Mouse (Mus musculus): Measurements from ENCODE around the gene Tchp. TPM values are rescaled to one million over a fixed set of nuclear protein-coding genes. Genes with fewer than 3 reads are reported as not detected.

Tchp gene
- polyA plus RNA-seq, 1 experiment from 2014 or later = 14.0 TPM

- no peak overlapping the region for H3K9ac ChIP-seq (ENCODE audit: low read length)
- no peak for ATAC-seq (ENCODE audit: low read depth)
- H3K36me3 ChIP-seq (ENCODE audit: control insufficient read depth, insufficient read depth, low read length) = peaks cover 50% of the 10 kb centered on the region
- no peak overlapping the region for H3K27ac ChIP-seq (ENCODE audit: low read length)
- peaks cover 8% of the 10 kb centered on the region for H3K4me1 ChIP-seq (replicated peaks; ENCODE audit: control insufficient read depth, insufficient read depth, low read length)
- H3K4me3 ChIP-seq (ENCODE audit: low read length) = no peak overlapping the region
- no peaks in the 10 kb centered on the region for H3K9me3 ChIP-seq (ENCODE audit: control insufficient read depth, low read length)
- 91% methylated on average over 13 of the region's 13 CpGs for WGBS
- no peak overlapping the region for H3K4me2 ChIP-seq (ENCODE audit: low read depth, low read length)
- no peaks in the 10 kb centered on the region for H3K27me3 ChIP-seq (ENCODE audit: control insufficient read depth, insufficient read depth, low read depth, low read length)
These were observed 35.6 kb downstream of the Tchp start for GRCm38 (mm10) chr5:114742998-114743696.

DNA sequence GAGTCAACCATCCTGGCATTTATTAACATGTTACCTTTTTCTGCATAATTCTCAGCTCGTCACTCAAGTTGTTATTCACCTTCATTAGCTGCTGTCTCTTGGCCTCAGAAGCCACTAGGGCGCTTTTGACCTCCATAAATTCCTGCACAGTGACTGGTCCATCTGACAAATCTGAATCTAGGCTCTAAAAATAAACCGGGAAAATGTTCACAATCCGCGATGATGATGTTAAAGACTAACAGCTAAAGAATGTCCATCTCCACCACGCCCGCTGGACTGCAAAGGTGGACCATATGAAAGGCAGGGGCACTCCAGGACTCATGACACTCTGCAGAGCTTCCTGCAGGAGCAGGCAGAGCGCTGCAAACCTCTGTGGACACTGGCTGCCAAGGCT lies 36.1 kb downstream of the Tchp start:
- Histone ChIP-seq H3K4me2 (ENCODE audit: low read depth, low read length) (no peak overlapping the region), H3K4me3 (ENCODE audit: low read length) (no peak overlapping the region), H3K4me1 (replicated peaks; ENCODE audit: control insufficient read depth, insufficient read depth, low read length) (peaks cover 2% of the 10 kb centered on the region), H3K36me3 (ENCODE audit: control insufficient read depth, insufficient read depth, low read length) (peaks cover 50% of the 10 kb centered on the region), H3K27ac (ENCODE audit: low read length) (no peak overlapping the region), H3K27me3 (ENCODE audit: control insufficient read depth, insufficient read depth, low read depth, low read length) (no peaks in the 10 kb centered on the region), H3K9me3 (ENCODE audit: control insufficient read depth, low read length) (no peaks in the 10 kb centered on the region), H3K9ac (ENCODE audit: low read length) (no peak overlapping the region)
- 83% methylated on average over 8 of the region's 8 CpGs for WGBS
- ATAC-seq (ENCODE audit: low read depth) = no peak

- no peak for ATAC-seq (ENCODE audit: low read depth)
- no peaks in the 10 kb centered on the region; the same call in 1 of the 2 replicates for H3K4me1 ChIP-seq (replicated peaks; ENCODE audit: control insufficient read depth, insufficient read depth, low read length)
- no peak overlapping the region for H3K27ac ChIP-seq (ENCODE audit: low read length)
- no peak overlapping the region for H3K9ac ChIP-seq (ENCODE audit: low read length)
- H3K9me3 ChIP-seq (ENCODE audit: control insufficient read depth, low read length) = no peaks in the 10 kb centered on the region
- peaks cover 46% of the 10 kb centered on the region for H3K36me3 ChIP-seq (ENCODE audit: control insufficient read depth, insufficient read depth, low read length)
- no peak overlapping the region for H3K4me2 ChIP-seq (ENCODE audit: low read depth, low read length)
- H3K4me3 ChIP-seq (ENCODE audit: low read length) = no peak overlapping the region
- 83% methylated on average over 5 of the region's 5 CpGs for WGBS
- no peaks in the 10 kb centered on the region for H3K27me3 ChIP-seq (ENCODE audit: control insufficient read depth, insufficient read depth, low read depth, low read length)
These were observed 38.0 kb downstream of the Tchp start for GRCm38 (mm10) chr5:114745581-114745980.

GRCm38 (mm10) chr5:114746886-114747285 lies 39.3 kb downstream of the Tchp start:
- Histone ChIP-seq H3K9ac (ENCODE audit: low read length) (no peak overlapping the region), H3K4me3 (ENCODE audit: low read length) (no peak overlapping the region), H3K36me3 (ENCODE audit: control insufficient read depth, insufficient read depth, low read length) (peaks cover 41% of the 10 kb centered on the region), H3K4me2 (ENCODE audit: low read depth, low read length) (no peak overlapping the region), H3K27ac (ENCODE audit: low read length) (no peak overlapping the region), H3K27me3 (ENCODE audit: control insufficient read depth, insufficient read depth, low read depth, low read length) (no peaks in the 10 kb centered on the region), H3K4me1 (replicated peaks; ENCODE audit: control insufficient read depth, insufficient read depth, low read length) (no peaks in the 10 kb centered on the region), H3K9me3 (ENCODE audit: control insufficient read depth, low read length) (no peaks in the 10 kb centered on the region)
- ATAC-seq (ENCODE audit: low read depth) = no peak
- 84% methylated on average over 4 of the region's 4 CpGs for WGBS

DNA sequence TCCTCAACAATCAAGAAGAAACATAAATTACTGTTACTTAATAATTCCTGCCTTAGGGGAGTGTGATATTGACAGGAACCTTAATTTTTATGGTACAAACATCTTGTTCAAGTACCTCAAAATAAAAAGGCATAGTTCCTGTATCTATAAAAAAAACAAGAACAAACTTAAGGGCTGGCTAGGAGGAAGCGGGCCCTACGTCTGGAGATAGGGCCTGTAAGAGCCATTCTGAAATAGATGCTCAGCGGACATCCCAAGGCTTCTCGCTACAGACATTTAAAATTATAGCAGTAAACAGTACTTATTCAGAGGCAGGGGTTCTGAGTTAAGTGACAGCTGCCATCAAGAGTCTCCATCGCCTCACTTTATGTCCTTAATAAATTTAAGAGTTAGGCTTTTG lies 40.0 kb downstream of the Tchp start:
- no peak overlapping the region for H3K4me3 ChIP-seq (ENCODE audit: low read length)
- ATAC-seq (ENCODE audit: low read depth) = no peak
- H3K4me1 ChIP-seq (replicated peaks; ENCODE audit: control insufficient read depth, insufficient read depth, low read length) = no peaks in the 10 kb centered on the region
- H3K4me2 ChIP-seq (ENCODE audit: low read depth, low read length) = no peak overlapping the region
- peaks cover 44% of the 10 kb centered on the region for H3K36me3 ChIP-seq (ENCODE audit: control insufficient read depth, insufficient read depth, low read length)
- H3K9ac ChIP-seq (ENCODE audit: low read length) = no peak overlapping the region
- H3K27me3 ChIP-seq (ENCODE audit: control insufficient read depth, insufficient read depth, low read depth, low read length) = no peaks in the 10 kb centered on the region
- no peak overlapping the region for H3K27ac ChIP-seq (ENCODE audit: low read length)
- 90% methylated on average over 5 of the region's 5 CpGs for WGBS
- H3K9me3 ChIP-seq (ENCODE audit: control insufficient read depth, low read length) = no peaks in the 10 kb centered on the region

GRCm38 (mm10) chr5:114750325-114750724 lies 42.8 kb downstream of the Tchp start:
- Histone ChIP-seq H3K4me3 (ENCODE audit: low read length) (no peak overlapping the region), H3K4me1 (replicated peaks; ENCODE audit: control insufficient read depth, insufficient read depth, low read length) (no peaks in the 10 kb centered on the region), H3K4me2 (ENCODE audit: low read depth, low read length) (no peak overlapping the region), H3K36me3 (ENCODE audit: control insufficient read depth, insufficient read depth, low read length) (peaks cover 46% of the 10 kb centered on the region), H3K27me3 (ENCODE audit: control insufficient read depth, insufficient read depth, low read depth, low read length) (no peaks in the 10 kb centered on the region), H3K27ac (ENCODE audit: low read length) (no peak overlapping the region), H3K9ac (ENCODE audit: low read length) (no peak overlapping the region), H3K9me3 (ENCODE audit: control insufficient read depth, low read length) (no peaks in the 10 kb centered on the region)
- ATAC-seq (ENCODE audit: low read depth) = no peak
- WGBS = 86% methylated on average over 10 of the region's 10 CpGs

- Histone ChIP-seq H3K9ac (ENCODE audit: low read length) (no peak overlapping the region), H3K27ac (ENCODE audit: low read length) (no peak overlapping the region), H3K4me3 (ENCODE audit: low read length) (no peak overlapping the region), H3K4me2 (ENCODE audit: low read depth, low read length) (no peak overlapping the region), H3K4me1 (replicated peaks; ENCODE audit: control insufficient read depth, insufficient read depth, low read length) (no peaks in the 10 kb centered on the region), H3K36me3 (ENCODE audit: control insufficient read depth, insufficient read depth, low read length) (peaks cover 55% of the 10 kb centered on the region), H3K9me3 (ENCODE audit: control insufficient read depth, low read length) (no peaks in the 10 kb centered on the region), H3K27me3 (ENCODE audit: control insufficient read depth, insufficient read depth, low read depth, low read length) (no peaks in the 10 kb centered on the region)
- no peak for ATAC-seq (ENCODE audit: low read depth)
- 89% methylated on average over 10 of the region's 10 CpGs for WGBS
These were observed 44.8 kb downstream of the Tchp start for GRCm38 (mm10) chr5:114752397-114752796.

DNA sequence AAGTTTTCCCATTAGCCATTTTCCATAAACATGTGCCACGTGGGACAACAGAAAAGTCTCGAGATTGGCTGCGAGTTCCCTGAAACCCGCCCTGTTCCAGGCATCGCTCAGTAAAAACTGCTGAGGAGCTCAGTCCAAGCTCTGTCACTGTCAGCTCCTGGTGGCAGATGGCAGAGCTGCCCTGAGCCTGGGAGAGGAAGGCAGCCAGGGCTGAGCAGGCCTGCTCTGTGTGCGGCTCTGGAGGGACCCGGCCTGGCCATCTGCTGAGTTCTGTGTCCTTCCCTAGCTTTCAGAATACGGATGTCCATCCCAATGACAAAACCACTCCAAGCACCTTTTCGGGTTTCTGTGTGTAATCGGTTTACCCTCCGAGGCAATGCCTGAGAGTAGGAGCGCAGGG lies 45.8 kb downstream of the Tchp start:
- ATAC-seq (ENCODE audit: low read depth) = no peak
- Histone ChIP-seq H3K27me3 (ENCODE audit: control insufficient read depth, insufficient read depth, low read depth, low read length) (no peaks in the 10 kb centered on the region), H3K36me3 (ENCODE audit: control insufficient read depth, insufficient read depth, low read length) (peaks cover 46% of the 10 kb centered on the region), H3K9me3 (ENCODE audit: control insufficient read depth, low read length) (no peaks in the 10 kb centered on the region), H3K4me1 (replicated peaks; ENCODE audit: control insufficient read depth, insufficient read depth, low read length) (no peaks in the 10 kb centered on the region), H3K9ac (ENCODE audit: low read length) (no peak overlapping the region), H3K27ac (ENCODE audit: low read length) (no peak overlapping the region), H3K4me2 (ENCODE audit: low read depth, low read length) (no peak overlapping the region), H3K4me3 (ENCODE audit: low read length) (no peak overlapping the region)
- 91% methylated on average over 12 of the region's 12 CpGs for WGBS

- ATAC-seq (ENCODE audit: low read depth) = no peak
These were observed 52.1 kb downstream of the Tchp start for GRCm38 (mm10) chr5:114759536-114760090.

More at GRCm38 (mm10) chr5:114759536-114760090, 52.1 kb downstream of the Tchp start:
- H3K27me3 ChIP-seq (ENCODE audit: control insufficient read depth, insufficient read depth, low read depth, low read length) = no peaks in the 10 kb centered on the region
- H3K4me2 ChIP-seq (ENCODE audit: low read depth, low read length) = no peak overlapping the region
- H3K27ac ChIP-seq (ENCODE audit: low read length) = no peak overlapping the region
- H3K4me1 ChIP-seq (replicated peaks; ENCODE audit: control insufficient read depth, insufficient read depth, low read length) = no peaks in the 10 kb centered on the region
- H3K9ac ChIP-seq (ENCODE audit: low read length) = no peak overlapping the region
- peaks cover 24% of the 10 kb centered on the region for H3K36me3 ChIP-seq (ENCODE audit: control insufficient read depth, insufficient read depth, low read length)
- no peaks in the 10 kb centered on the region for H3K9me3 ChIP-seq (ENCODE audit: control insufficient read depth, low read length)
- H3K4me3 ChIP-seq (ENCODE audit: low read length) = no peak overlapping the region
- 91% methylated on average over 5 of the region's 5 CpGs for WGBS

Measured in lung, embryonic 16.5 days (tissue).